Mouse (Mus musculus) myocyte (in vitro differentiated cells): ENCODE measurements at regions not wholly inside any gene's neighbourhood (a gene's known extent, or its start where the extent isn't known, plus 50 kb on each side); places are given as distances from the start of the nearest gene placed in this dataset.

ENCODE experiments used
- CEBPB ChIP-seq: IDR thresholded peaks from 2 replicates; pipeline ENCODE4 v1.6.1; 2011; ENCODE audit warnings: mild to moderate bottlenecking, moderate library complexity; ENCODE audit not compliant: poor library complexity, insufficient read depth, severe bottlenecking
- MYOG ChIP-seq, 3 experiments: IDR thresholded peaks; one replicate each; pipeline ENCODE4 v1.6.1; 2011; ENCODE audit warnings: control low read depth in 2 of 3, low read depth in 2 of 3, mild to moderate bottlenecking in 2 of 3; ENCODE audit not compliant: insufficient read length in 2 of 3, control insufficient read depth in 1 of 3, insufficient read depth in 1 of 3
- POLR2A ChIP-seq: IDR thresholded peaks from one replicate; pipeline ENCODE4 v1.6.1; 2011; ENCODE audit warnings: low read depth, mild to moderate bottlenecking, control low read depth, moderate library complexity; ENCODE audit not compliant: insufficient read length
- TCF3 ChIP-seq: IDR thresholded peaks from one replicate; pipeline ENCODE4 v1.6.1; 2011; ENCODE audit warnings: low read depth, control low read depth; ENCODE audit not compliant: insufficient read length

DNA sequence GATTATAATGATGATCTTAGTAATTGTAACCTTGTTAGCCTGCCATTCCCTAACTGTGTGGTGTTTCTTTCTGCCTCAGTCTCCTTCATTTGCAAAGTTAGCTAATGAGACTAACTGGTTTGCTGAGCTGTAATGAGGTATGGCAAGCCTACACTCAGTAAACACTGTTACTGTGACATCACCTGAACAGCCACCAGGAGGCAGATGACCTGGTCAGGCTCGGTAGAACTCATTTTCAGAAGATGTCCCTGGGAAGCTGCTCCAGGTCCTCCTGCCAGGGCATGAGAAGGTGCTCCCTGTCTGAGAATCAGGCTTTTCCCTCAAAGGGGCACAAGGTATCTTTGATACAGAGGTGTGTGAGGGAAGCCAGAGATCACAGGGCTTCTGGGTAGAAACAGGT is 87.0 kb downstream of the Cyp26b1 start:
- TF ChIP-seq POLR2A (no peak), MYOG (IDR thresholded peaks at IDR 0.05; ENCODE audit: control insufficient read depth in 1 of 3, insufficient read depth in 1 of 3, insufficient read length in 2 of 3, low read depth in 2 of 3) (no peak), CEBPB (no peak), TCF3 (no peak)
